Mouse (Mus musculus): ENCODE measurements around the gene Cercam. TPM values are rescaled to one million over a fixed set of nuclear protein-coding genes. Genes with fewer than 3 reads are reported as not detected.
A peak's percentile ranks its signal among the peaks of the same experiment; 100 is the strongest.
"Not testable (repeated sequence)": the region's sequence is repeated elsewhere in the genome, so short reads cannot be mapped to it uniquely, and the experiment has no call there.

Cercam gene
- total RNA-seq, 2 experiments from 2014 or later = 13.4 to 13.9 TPM

DNA sequence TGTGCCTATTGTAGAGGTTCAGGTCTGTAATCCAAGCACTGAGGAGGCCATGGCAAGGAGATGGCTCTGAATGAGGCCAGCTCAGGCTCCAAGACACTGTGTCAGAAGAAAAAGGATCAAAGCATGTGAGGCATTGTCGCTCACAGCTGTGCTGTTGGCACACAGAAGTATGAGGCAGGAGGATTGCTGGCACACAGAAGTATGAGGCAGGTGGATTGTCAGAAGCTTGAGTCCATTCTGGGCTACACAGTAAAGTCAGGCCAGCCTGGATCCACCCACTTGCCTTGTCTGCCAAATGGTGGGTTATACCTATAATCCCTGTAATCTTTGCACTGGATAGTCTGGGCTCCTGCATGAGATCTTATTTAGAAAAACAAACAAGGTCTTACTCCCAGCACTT lies 29.1 kb downstream of the Cercam start:
- DNase-seq = no peak

DNA sequence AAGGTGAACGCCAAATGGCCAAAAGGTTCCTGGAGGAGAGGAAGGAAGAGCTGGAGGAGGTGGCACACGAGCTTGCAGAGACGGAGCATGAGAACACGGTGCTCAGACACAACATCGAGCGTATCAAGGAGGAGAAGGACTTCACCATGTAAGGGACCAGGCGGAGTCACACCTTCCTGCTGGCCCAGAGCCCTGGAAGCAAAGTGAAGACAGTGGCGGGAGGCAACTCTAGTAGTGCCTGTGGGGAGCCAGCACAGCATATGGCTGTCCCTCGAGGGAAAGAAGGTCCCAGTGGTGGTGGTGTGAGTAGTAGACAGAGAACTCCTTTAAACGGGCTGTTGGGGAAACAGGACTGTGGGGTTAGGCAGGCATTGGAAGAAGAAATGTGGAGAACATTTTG lies 33.2 kb downstream of the Cercam start:
- no peak for DNase-seq

DNA sequence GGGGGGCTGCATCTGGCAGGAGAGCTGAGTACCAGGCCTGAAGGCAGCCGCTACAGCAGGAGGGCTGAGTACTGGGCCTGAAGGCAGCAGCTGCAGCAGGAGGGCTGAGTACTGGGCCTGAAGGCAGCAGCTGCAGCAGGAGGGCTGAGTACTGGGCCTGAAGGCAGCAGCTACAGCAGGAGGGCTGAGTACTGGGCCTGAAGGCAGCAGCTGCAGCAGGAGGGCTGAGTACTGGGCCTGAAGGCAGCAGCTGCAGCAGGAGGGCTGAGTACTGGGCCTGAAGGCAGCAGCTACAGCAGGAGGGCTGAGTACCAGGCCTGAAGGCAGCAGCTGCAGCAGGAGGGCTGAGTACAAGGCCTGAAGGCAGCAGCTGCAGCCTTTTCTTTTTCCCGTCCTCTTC lies 39.2 kb downstream of the Cercam start:
- not testable (repeated sequence) for DNase-seq

DNA sequence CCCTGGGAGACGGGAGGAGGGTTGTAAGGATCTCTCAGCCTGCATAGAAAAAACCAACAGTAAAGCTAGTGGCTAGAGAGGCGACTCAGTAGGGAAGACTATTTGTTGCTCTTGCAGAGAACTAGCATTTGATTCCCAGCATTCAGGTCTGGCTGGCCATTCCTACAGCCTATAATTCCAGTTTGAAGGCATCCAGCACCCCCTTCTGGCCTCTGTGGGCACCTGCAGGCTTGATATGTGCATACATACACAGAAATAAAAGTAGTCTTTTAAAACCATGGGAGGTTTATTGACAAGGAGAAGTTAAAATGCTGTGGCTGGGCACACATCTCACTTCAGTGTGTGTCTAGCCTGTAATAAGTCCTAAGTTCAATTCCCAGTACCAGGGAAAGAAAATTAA lies 41.1 kb downstream of the Cercam start:
- DNase-seq = no peak

DNA sequence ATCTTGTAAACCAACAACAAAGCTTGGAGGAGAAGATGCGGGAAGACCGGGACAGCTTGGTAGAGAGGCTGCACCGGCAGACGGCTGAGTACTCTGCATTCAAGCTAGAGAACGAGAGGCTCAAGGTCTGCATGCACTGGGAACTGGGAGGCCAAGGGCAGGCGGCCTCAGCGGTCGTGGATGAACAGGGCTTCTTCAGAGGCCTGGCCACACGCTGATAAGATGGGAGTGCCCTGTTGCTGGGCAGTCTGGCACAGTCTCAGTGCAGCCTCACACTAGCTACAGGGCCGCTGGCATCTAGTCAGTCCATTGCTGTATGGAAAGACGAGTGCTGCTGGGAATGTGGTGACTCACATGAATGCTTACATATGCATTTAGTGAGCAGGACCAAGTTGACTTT lies 48.7 kb downstream of the Cercam start:
- no peak for DNase-seq

DNA sequence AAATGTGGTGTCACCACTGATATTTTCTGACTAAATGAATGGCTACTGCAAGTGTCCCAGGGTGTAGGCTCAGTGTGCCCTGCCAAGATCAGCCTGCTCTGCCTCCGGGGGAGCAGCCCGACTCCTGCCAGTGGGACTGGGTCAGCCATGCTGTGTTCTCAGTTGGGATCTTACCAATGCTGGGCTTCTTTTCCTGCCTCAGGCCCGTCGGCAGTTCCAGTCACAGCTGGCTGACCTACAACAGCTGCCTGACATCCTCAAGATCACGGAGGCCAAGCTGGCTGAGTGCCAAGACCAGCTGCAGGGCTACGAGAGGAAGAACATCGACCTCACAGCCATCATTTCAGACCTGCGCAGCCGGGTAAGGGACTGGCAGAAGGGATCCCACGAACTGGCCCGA lies 53.0 kb downstream of the Cercam start:
- peak; percentile 84 for DNase-seq

DNA sequence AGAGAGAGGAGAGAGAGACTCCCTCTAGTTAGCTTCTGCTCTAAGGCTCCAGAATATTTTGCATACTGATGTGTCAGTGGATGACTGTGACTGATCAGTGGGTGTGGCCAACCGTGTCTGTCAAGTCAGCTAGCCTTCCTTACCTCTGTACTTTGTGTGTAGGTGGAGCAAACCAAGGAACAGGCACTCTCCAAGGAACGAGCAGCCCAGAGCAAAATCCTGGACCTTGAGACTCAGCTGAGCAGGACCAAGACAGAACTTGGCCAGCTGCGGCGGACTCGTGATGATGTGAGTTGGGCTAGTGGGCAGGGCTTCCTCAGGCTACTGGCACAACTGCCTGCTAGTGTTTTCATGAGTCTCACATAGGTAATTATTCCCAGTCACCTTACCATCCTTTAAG lies 57.6 kb downstream of the Cercam start:
- no peak for DNase-seq

DNA sequence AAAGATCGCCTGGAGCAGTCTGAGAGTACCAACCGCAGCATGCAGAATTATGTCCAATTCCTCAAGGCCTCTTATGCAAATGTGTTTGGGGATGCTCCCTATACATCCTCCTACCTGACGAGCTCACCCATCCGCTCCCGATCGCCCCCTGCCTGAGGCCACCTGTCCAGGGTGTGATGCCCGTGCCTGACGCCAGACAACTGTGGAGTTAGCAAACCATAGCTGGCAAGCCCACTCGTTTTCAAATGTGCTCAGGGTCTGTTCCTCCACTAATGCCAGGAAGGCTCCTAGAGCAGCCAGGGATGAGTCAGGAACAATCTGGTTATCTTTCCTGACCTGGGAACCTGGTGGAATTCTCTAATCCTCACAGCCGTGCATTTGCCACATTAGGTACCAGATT lies 61.5 kb downstream of the Cercam start:
- DNase-seq = no peak

DNA sequence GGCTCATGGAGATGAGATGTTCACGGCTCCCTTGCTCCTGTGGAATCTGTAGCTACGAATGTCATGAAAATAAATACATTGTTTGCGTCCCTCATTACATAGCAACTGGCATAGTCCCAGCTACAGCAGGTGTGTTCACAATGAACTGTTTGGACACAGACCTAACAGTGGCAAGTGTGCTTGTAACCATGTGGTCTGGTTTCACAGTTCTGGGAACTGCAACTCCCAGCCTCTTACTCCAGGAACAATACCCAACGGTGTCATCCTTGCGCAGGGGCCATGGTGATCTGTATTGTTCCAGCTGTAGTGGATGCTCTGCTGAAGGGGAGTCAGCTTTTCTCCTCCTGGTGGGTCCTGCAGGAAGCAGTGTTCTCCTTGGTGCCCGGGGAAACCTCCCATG lies 62.2 kb downstream of the Cercam start:
- no peak for DNase-seq

Small RNA genes within 50 kb of the gene (microRNA-seq; reads per million reads assigned to microRNA genes)
- gene Mir219a-2 = 0 reads per million in 2 experiments
- 0 reads per million in 2 experiments for gene Mir219b

Other genes with a start within 250 kb of the Cercam start
- gene Rapgef1, start 249.4 kb upstream of the Cercam start, total RNA-seq (2021) = 10 to 100 TPM; 96.3 to 98.4 TPM
- not detected for gene Gm13420, start 117.5 kb upstream of the Cercam start, total RNA-seq (2021)
- gene Gm13547, start 109.9 kb upstream of the Cercam start, total RNA-seq (2021) = not detected
- gene Coq4, start 81.7 kb upstream of the Cercam start, total RNA-seq (2021) = 10 to 100 TPM; 14.6 to 14.7 TPM
- gene Trub2, start 80.7 kb upstream of the Cercam start, total RNA-seq (2021) = 10 to 100 TPM; 37.5 to 38.6 TPM
- 10 to 100 TPM; 22.3 to 23.4 TPM for gene Slc27a4, start 66.5 kb upstream of the Cercam start, total RNA-seq (2021)
- 10 to 100 TPM; 37.9 to 40.9 TPM for gene Urm1, start 49.1 kb upstream of the Cercam start, total RNA-seq (2021)
- gene Odf2, start 20.1 kb downstream of the Cercam start, total RNA-seq (2021) = 10 to 100 TPM; 44.8 to 52.4 TPM
- gene Gle1, start 66.3 kb downstream of the Cercam start, total RNA-seq (2021) = 10 to 100 TPM; 25.9 to 26.8 TPM
- gene Sptan1, start 96.4 kb downstream of the Cercam start, total RNA-seq (2021) = 100 to 1,000 TPM; 370 to 371 TPM
- gene Wdr34, start 179.7 kb downstream of the Cercam start, total RNA-seq (2021) = 10 to 100 TPM; 15.2 to 15.8 TPM
- gene Set, start 188.2 kb downstream of the Cercam start, total RNA-seq (2021) = 100 to 1,000 TPM; 174 to 185 TPM
- 10 to 100 TPM; 15.3 to 17.9 TPM for gene Pkn3, start 208.5 kb downstream of the Cercam start, total RNA-seq (2021)
- 10 to 100 TPM in 1 of 2 experiments, 1 to 10 TPM in 1; 7.8 to 10.6 TPM for gene Zdhhc12, start 224.5 kb downstream of the Cercam start, total RNA-seq (2021)

All from heart, postnatal 4 days (tissue).